Mouse (Mus musculus) liver, adult 2 months (tissue): ENCODE measurements around the gene Dmrtc2.

Experiments used
- CTCF ChIP-seq: fragments of 200-500 bp; IDR thresholded peaks from 2 replicates; pipeline ENCODE4 v1.5.1; 2011; ENCODE audit warnings: low read depth, low read length, control low read depth
- POLR2A ChIP-seq: fragments of 200-500 bp; IDR thresholded peaks from 2 replicates; pipeline ENCODE4 v1.6.1; 2011; ENCODE audit warnings: low read length, control low read depth; ENCODE audit not compliant: insufficient read depth; ENCODE audit errors: extremely low read depth

- TF ChIP-seq POLR2A: no peak
- no peak for TF ChIP-seq CTCF
These were observed 14.9 kb downstream of the Dmrtc2 start for GRCm38 (mm10) chr7:24884693-24885291.
